ENCODE assay signal across 15 mouse cellular contexts in the genomic region with DNA sequence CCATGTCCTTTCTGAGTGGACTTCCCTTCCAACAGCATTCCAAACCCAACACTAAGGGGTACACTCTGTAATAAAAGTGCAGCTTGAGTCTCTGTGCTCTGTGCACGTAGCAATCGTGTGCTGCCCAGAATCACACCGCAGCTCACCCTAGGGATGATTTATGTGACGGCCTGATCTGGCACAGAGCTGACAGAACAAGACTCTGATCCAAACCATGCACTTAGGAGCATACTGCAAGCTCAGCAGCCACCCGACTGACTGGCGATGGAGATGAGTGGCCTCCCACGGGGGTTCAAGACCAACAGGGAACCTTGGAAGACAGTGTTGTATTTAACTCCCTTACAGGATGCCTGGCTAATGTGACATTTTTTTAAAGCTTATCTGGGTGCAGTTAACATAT. TPM values are rescaled to one million over a fixed set of nuclear protein-coding genes. Genes with fewer than 3 reads are reported as not detected.
DNase-seq lines count a peak whose midpoint lies in the region; ATAC-seq and TF ChIP-seq lines count a peak whose summit lies in the region.
"Had no signal": no experiment of that assay in that cellular context is flagged by ENCODE, and none has a peak within 500 bp of the region (broad histone marks: within the 10 kb centered on the region; RNA-seq: fewer than 3 reads in every experiment).

No protein-coding gene starts in this region.

- H3K27ac ChIP-seq in heart, embryonic 11.5 days (ENCODE audit: low read depth, low read length) = peak overlapping the region; percentile 35
- peak overlapping the region; percentile 54; the same call in 1 of the 2 replicates for H3K27ac ChIP-seq in lung, embryonic 14.5 days (ENCODE audit: low read depth)
- H3K27ac ChIP-seq in stomach, embryonic 14.5 days (ENCODE audit: low read length) = peak overlapping the region; percentile 48; the same call in 1 of the 2 replicates
- H3K27ac ChIP-seq: liver, embryonic 15.5 days had no signal

- intact Hi-C loops in heart, postnatal 10 days (cut with DNase I) = no loop called here

- TF ChIP-seq CTCF in lung, embryonic 14.5 days (IDR thresholded peaks at IDR 0.05; ENCODE audit: low read depth) = no peak

- no peaks in the 10 kb centered on the region for H3K27me3 ChIP-seq in heart, embryonic 11.5 days (ENCODE audit: control insufficient read depth, insufficient read depth, low read length)
- H3K27me3 ChIP-seq in lung, embryonic 14.5 days (ENCODE audit: insufficient read depth, low read length) = no peaks in the 10 kb centered on the region
- H3K27me3 ChIP-seq in stomach, embryonic 14.5 days (ENCODE audit: control insufficient read depth, insufficient read depth, low read length) = no peaks in the 10 kb centered on the region
- H3K27me3 ChIP-seq: liver, embryonic 15.5 days had no signal

- H3K9ac ChIP-seq in heart, embryonic 11.5 days (ENCODE audit: low read depth, low read length) = no peak overlapping the region
- H3K9ac ChIP-seq in lung, embryonic 14.5 days = no peak overlapping the region; the same call in 1 of the 2 replicates
- no peak overlapping the region for H3K9ac ChIP-seq in stomach, embryonic 14.5 days (replicated peaks; ENCODE audit: low read depth, low read length)
- H3K9ac ChIP-seq: liver, embryonic 15.5 days had no signal

- 16% methylated on average over 7 of the region's 7 CpGs for WGBS in heart, embryonic 11.5 days (ENCODE audit: insufficient replicate concordance)
- WGBS in lung, embryonic 14.5 days = 18% methylated on average over 7 of the region's 7 CpGs
- 15% methylated on average over 7 of the region's 7 CpGs for WGBS in stomach, embryonic 14.5 days

- no peak overlapping the region for H3K4me3 ChIP-seq in heart, embryonic 11.5 days (ENCODE audit: low read depth, low read length)
- no peak overlapping the region for H3K4me3 ChIP-seq in lung, embryonic 14.5 days (ENCODE audit: low read depth, low read length)
- no peak overlapping the region for H3K4me3 ChIP-seq in stomach, embryonic 14.5 days (ENCODE audit: low read depth, low read length)
- H3K4me3 ChIP-seq: liver, embryonic 15.5 days had no signal

- ATAC-seq in heart, embryonic 11.5 days (replicated peaks; ENCODE audit: insufficient number of reproducible peaks, low FRiP score, low TSS enrichment) = no peak; the same call in 1 of the 2 replicates
- peak; percentile 59 for ATAC-seq in lung, embryonic 14.5 days (ENCODE audit: insufficient read depth)
- ATAC-seq in stomach, embryonic 14.5 days (ENCODE audit: insufficient number of reproducible peaks, insufficient read depth, low FRiP score, low read depth) = peak; percentile 59; the same call in 1 of the 2 replicates
- ATAC-seq in megakaryocyte-erythroid progenitor cell, adult 5-6 weeks (replicated peaks; ENCODE audit: low FRiP score, low TSS enrichment, poor library complexity, severe bottlenecking) = no peak
- ATAC-seq: forebrain, embryonic 14.5 days had no signal

- H3K4me1 ChIP-seq in heart, embryonic 11.5 days (ENCODE audit: control insufficient read depth, insufficient read depth, low read length) = peaks cover 10% of the 10 kb centered on the region; the same call in 1 of the 2 replicates
- H3K4me1 ChIP-seq in lung, embryonic 14.5 days (ENCODE audit: insufficient read depth) = peaks cover 18% of the 10 kb centered on the region
- H3K4me1 ChIP-seq in stomach, embryonic 14.5 days (ENCODE audit: control insufficient read depth, insufficient read depth, low read length) = peaks cover 37% of the 10 kb centered on the region

- no peaks in the 10 kb centered on the region for H3K36me3 ChIP-seq in heart, embryonic 11.5 days (ENCODE audit: control insufficient read depth, insufficient read depth, low read length)
- no peaks in the 10 kb centered on the region for H3K36me3 ChIP-seq in lung, embryonic 14.5 days (ENCODE audit: insufficient read depth)
- no peaks in the 10 kb centered on the region for H3K36me3 ChIP-seq in stomach, embryonic 14.5 days (ENCODE audit: control insufficient read depth, insufficient read depth, low read length)
- H3K36me3 ChIP-seq: liver, embryonic 15.5 days had no signal

- DNase-seq in heart, postnatal 10 days = no peak
- DNase-seq in lung, embryonic 14.5 days = peak; percentile 75
- no peak for DNase-seq in lung, postnatal 4 days
- DNase-seq in embryo, embryonic 11 days = peak; percentile 41
- DNase-seq in urinary bladder, postnatal 4 days (ENCODE audit: low spot score in 2 of 2) = no peak
- DNase-seq: kidney, adult 9 months; layer of hippocampus, postnatal 36 days had no signal

- no peak overlapping the region; the same call in 1 of the 2 replicates for H3K4me2 ChIP-seq in heart, embryonic 11.5 days
- H3K4me2 ChIP-seq in lung, embryonic 14.5 days = peak overlapping the region; percentile 20; the same call in 1 of the 2 replicates
- H3K4me2 ChIP-seq in stomach, embryonic 14.5 days (replicated peaks; ENCODE audit: low read depth, low read length) = peak overlapping the region; percentile 16; the same call in 1 of the 2 replicates
- H3K4me2 ChIP-seq: liver, embryonic 15.5 days had no signal

- no peaks in the 10 kb centered on the region for H3K9me3 ChIP-seq in heart, embryonic 11.5 days (replicated peaks; ENCODE audit: control insufficient read depth, low read length)
- H3K9me3 ChIP-seq in lung, embryonic 14.5 days (ENCODE audit: low read depth, low read length) = no peaks in the 10 kb centered on the region
- no peaks in the 10 kb centered on the region for H3K9me3 ChIP-seq in stomach, embryonic 14.5 days (ENCODE audit: control insufficient read depth, low read depth, low read length)
- H3K9me3 ChIP-seq: liver, embryonic 15.5 days had no signal

RNA-seq across cellular contexts. Expression of gene Spdye4c, which starts 41.4 kb away (rescaled TPM):
- polyA plus RNA-seq in heart, embryonic 11.5 days (2014; fragmentation: Nextera tagmentation; extraction: Ambion mirVana) = not detected in 2 replicates
- not detected for total RNA-seq in heart, postnatal 10 days (2021)
- polyA plus RNA-seq in lung, embryonic 14.5 days (2014; fragmentation: Nextera tagmentation; extraction: Ambion mirVana) = not detected in 2 replicates
- not detected in 2 replicates for polyA plus RNA-seq in stomach, embryonic 14.5 days (2014; fragmentation: Nextera tagmentation; extraction: Ambion mirVana)
- total RNA-seq in megakaryocyte-erythroid progenitor cell, adult 5-6 weeks (2014; fragmentation: Nextera tagmentation) = not detected in 2 replicates
- not detected in 2 replicates for total RNA-seq in megakaryocyte-erythroid progenitor cell, adult 5-6 weeks (2017)
- total RNA-seq: gastrocnemius, postnatal 4 days; layer of hippocampus, postnatal 36 days; monocyte, adult 5-6 weeks had no signal
- polyA plus RNA-seq: cortical plate, adult 2 months; forebrain, embryonic 14.5 days; liver, embryonic 15.5 days had no signal

Comparison
In these comparisons a context has a peak if more than half of its experiments do, and no peak if none do; other contexts are left out.
1. DNase-seq: peak in lung, embryonic 14.5 days (single experiment) and embryo, embryonic 11 days (single experiment); none in heart, postnatal 10 days (0 of 2), lung, postnatal 4 days (0 of 2) and urinary bladder, postnatal 4 days (0 of 2).
2. ATAC-seq: peak in lung, embryonic 14.5 days (single experiment) and stomach, embryonic 14.5 days (single experiment); none in heart, embryonic 11.5 days (single experiment) and megakaryocyte-erythroid progenitor cell, adult 5-6 weeks (single experiment).
3. Peak in every context shown above with its lines, with median percentiles within 50 percentile points of each other: H3K27ac ChIP-seq.